In genomic region chr11:120530085-120530964, GRCm38 (mm10) we compare ENCODE assay signal across 8 mouse cellular contexts. TPM values are rescaled to one million over a fixed set of nuclear protein-coding genes. Genes with fewer than 3 reads are reported as not detected.
DNase-seq lines count a peak whose midpoint lies in the region; ATAC-seq and TF ChIP-seq lines count a peak whose summit lies in the region.

Gene Gcgr, plus strand, starts transcription at chr11:120530699.

- peak within 1 kb of the TSS; percentile 19 for H3K4me3 ChIP-seq in left cerebral cortex, adult 2 months
- peak within 1 kb of the TSS; percentile 31 for H3K4me3 ChIP-seq in forebrain, embryonic 11.5 days (ENCODE audit: low read depth, low read length)
- peak within 1 kb of the TSS; percentile 30 for H3K4me3 ChIP-seq in neural tube, embryonic 11.5 days (ENCODE audit: low read depth, low read length)

- H3K9me3 ChIP-seq in forebrain, embryonic 11.5 days (ENCODE audit: control insufficient read depth, low read length), result no peaks in the 10 kb centered on the region
- no peaks in the 10 kb centered on the region for H3K9me3 ChIP-seq in neural tube, embryonic 11.5 days (ENCODE audit: control insufficient read depth, low read length)

- DNase-seq in left cerebral cortex, adult 2 months (ENCODE audit: extremely low spot score in 1 of 2, low spot score in 2 of 2), result no peak
- DNase-seq in left cerebral cortex, postnatal 4 days, result no peak
- peak; percentile 60 for DNase-seq in forebrain, embryonic 11.5 days (ENCODE audit: low spot score)
- DNase-seq in kidney, postnatal 14 days, result peak; percentile 44
- peak; percentile 26 for DNase-seq in neural tube, embryonic 11.5 days (ENCODE audit: low spot score)
- no peak for DNase-seq in layer of hippocampus, postnatal 10 days (ENCODE audit: low spot score in 2 of 2)
- DNase-seq in cerebellum, adult 8-10 months, result no peak
- no peak for DNase-seq in right cerebral cortex, postnatal 25 days

- 0 out of 2 replicates have a peak, but pooled peaks have one; percentile 21 for ATAC-seq in forebrain, embryonic 11.5 days (replicated peaks; ENCODE audit: low FRiP score)
- ATAC-seq in neural tube, embryonic 11.5 days (ENCODE audit: insufficient read depth, low FRiP score, low TSS enrichment), result no peak

- intact Hi-C loops in left cerebral cortex, adult 2 months (cut with DNase I), result no loop called here
- intact Hi-C loops in left cerebral cortex, postnatal 4 days (cut with DNase I), result no loop called here

- WGBS in forebrain, embryonic 11.5 days, result 7% methylated on average over 60 of the region's 62 CpGs
- 8% methylated on average over 48 of the region's 62 CpGs for WGBS in neural tube, embryonic 11.5 days

- no peaks in the 10 kb centered on the region for H3K36me3 ChIP-seq in forebrain, embryonic 11.5 days (ENCODE audit: control insufficient read depth, insufficient read depth, low read length)
- no peaks in the 10 kb centered on the region for H3K36me3 ChIP-seq in neural tube, embryonic 11.5 days (ENCODE audit: control insufficient read depth, insufficient read depth, low read length)

- TF ChIP-seq CTCF in left cerebral cortex, adult 2 months (IDR thresholded peaks at IDR 0.05), result no peak

- no peak within 1 kb of the TSS for H3K27ac ChIP-seq in left cerebral cortex, adult 2 months
- no peak within 1 kb of the TSS for H3K27ac ChIP-seq in forebrain, embryonic 11.5 days (ENCODE audit: low read depth, low read length)
- no peak within 1 kb of the TSS for H3K27ac ChIP-seq in neural tube, embryonic 11.5 days (ENCODE audit: low read depth, low read length)

- H3K9ac ChIP-seq in forebrain, embryonic 11.5 days (ENCODE audit: low read length), result peak within 1 kb of the TSS; percentile 43
- H3K9ac ChIP-seq in neural tube, embryonic 11.5 days (ENCODE audit: low read length), result peak within 1 kb of the TSS; percentile 37

- peak within 1 kb of the TSS; percentile 54 for H3K4me2 ChIP-seq in forebrain, embryonic 11.5 days (ENCODE audit: low read depth, low read length, severe bottlenecking)
- peak within 1 kb of the TSS; percentile 47 for H3K4me2 ChIP-seq in neural tube, embryonic 11.5 days (ENCODE audit: low read depth)

- H3K27me3 ChIP-seq in forebrain, embryonic 11.5 days (ENCODE audit: control insufficient read depth, insufficient read depth, low read length), result peaks cover 39% of the 10 kb centered on the region
- H3K27me3 ChIP-seq in neural tube, embryonic 11.5 days (ENCODE audit: control insufficient read depth, insufficient read depth, low read length), result peaks cover 50% of the 10 kb centered on the region

- H3K4me1 ChIP-seq in forebrain, embryonic 11.5 days (replicated peaks; ENCODE audit: control insufficient read depth, insufficient read depth, low read length), result peaks cover 6% of the 10 kb centered on the region
- no peaks in the 10 kb centered on the region for H3K4me1 ChIP-seq in neural tube, embryonic 11.5 days (ENCODE audit: control insufficient read depth, insufficient read depth, low read length)

RNA-seq across cellular contexts. Expression of gene Gcgr, which starts in this region (rescaled TPM):
- total RNA-seq in left cerebral cortex, adult 2 months (2021), result not detected
- under 1 TPM in 1 of 2 experiments, not detected in 1; 0.18 TPM for total RNA-seq in left cerebral cortex, postnatal 4 days (2021)
- polyA plus RNA-seq in forebrain, embryonic 11.5 days (2014; fragmentation: Nextera tagmentation; extraction: Ambion mirVana), result 0.35 TPM in 1 of 2 replicates, not detected in the other
- polyA plus RNA-seq in neural tube, embryonic 11.5 days (2014; fragmentation: Nextera tagmentation; extraction: Ambion mirVana), result 0.19 and 0.24 TPM in 2 replicates
- total RNA-seq in layer of hippocampus, postnatal 10 days (2021), result under 1 TPM in 1 of 2 experiments, not detected in 1; 0.18 TPM

Comparison
In these comparisons a context has a peak if more than half of its experiments do, and no peak if none do; other contexts are left out.
1. Peak in DNase-seq, ATAC-seq, H3K4me3 ChIP-seq, H3K9ac ChIP-seq and H3K4me2 ChIP-seq in forebrain, embryonic 11.5 days; RNA of the gene not detected or under 1 TPM.
2. Peak in DNase-seq, H3K4me3 ChIP-seq, H3K9ac ChIP-seq and H3K4me2 ChIP-seq in neural tube, embryonic 11.5 days; RNA of the gene not detected or under 1 TPM.